Mouse (Mus musculus) intestine, postnatal 0 days (tissue): Measurements from ENCODE around the gene Slc8a3. TPM values are rescaled to one million over a fixed set of nuclear protein-coding genes. Genes with fewer than 3 reads are reported as not detected.

Experiments
- ATAC-seq: fragments of 200-750 bp; cut with Nextera tagmentation; 2 replicates; pipeline ENCODE4 v1.8.0; 2017; ENCODE audit warnings: mild to moderate bottlenecking, moderate TSS enrichment, moderate library complexity
- H3K27ac ChIP-seq: fragments of 300-500 bp; sonication (generic); 2 replicates; pipeline ENCODE4 v1.5.1; 2014; ENCODE audit warnings: mild to moderate bottlenecking, low read depth, low read length, moderate library complexity
- H3K27me3 ChIP-seq: fragments of 300-500 bp; sonication (generic); replicated peaks from 2 replicates; pipeline ENCODE4 v1.6.1; 2014; ENCODE audit warnings: low read length, mixed read lengths; ENCODE audit not compliant: control insufficient read depth, insufficient read depth
- H3K36me3 ChIP-seq: fragments of 300-500 bp; sonication (generic); 2 replicates; pipeline ENCODE4 v1.6.1; 2014; ENCODE audit warnings: mild to moderate bottlenecking, moderate library complexity; ENCODE audit not compliant: control insufficient read depth, insufficient read depth
- H3K4me1 ChIP-seq: fragments of 300-500 bp; sonication (generic); replicated peaks from 2 replicates; pipeline ENCODE4 v1.6.1; 2014; ENCODE audit warnings: antibody characterized with exemption, low read length, mixed read lengths; ENCODE audit not compliant: control insufficient read depth, insufficient read depth
- H3K4me2 ChIP-seq: fragments of 300-500 bp; sonication (generic); replicated peaks from 2 replicates; pipeline ENCODE4 v1.6.1; 2014; ENCODE audit warnings: low read depth, mild to moderate bottlenecking, moderate library complexity
- H3K4me3 ChIP-seq: fragments of 300-500 bp; sonication (generic); 2 replicates; pipeline ENCODE4 v1.5.1; 2014; ENCODE audit warnings: low read depth, low read length
- H3K9ac ChIP-seq: fragments of 300-500 bp; sonication (generic); 2 replicates; pipeline ENCODE4 v1.6.1; 2014; ENCODE audit warnings: mild to moderate bottlenecking, low read depth, low read length
- H3K9me3 ChIP-seq: fragments of 300-500 bp; sonication (generic); 2 replicates; pipeline ENCODE4 v1.6.1; 2016; ENCODE audit warnings: mixed run types; ENCODE audit not compliant: control insufficient read depth
- CTCF ChIP-seq: sonication (generic); IDR thresholded peaks from 2 replicates; pipeline ENCODE4 v1.5.1; 2016; ENCODE audit warnings: low read depth, mild to moderate bottlenecking, control low read depth, antibody characterized with exemption, moderate library complexity
- WGBS: fragments of 180-500 bp; shearing (Covaris S2); extraction: QIAGEN DNeasy Blood & Tissue Kit; methylation state at CpG from one replicate; pipeline ENCODE4 v1.1.7; 2014; 5-methylcytosine and 5-hydroxymethylcytosine counted together
- polyA plus RNA-seq: library from polyadenylated mRNA; unstranded; fragments of >200 nt; fragmentation: Nextera tagmentation; extraction: Ambion mirVana; gene quantifications from 2 replicates; pipeline ENCODE4 v1.2.1, GENCODE M21; 2015

Gene Slc8a3
- polyA plus RNA-seq, 1 experiment from 2014 or later, result 0.30 TPM

DNA sequence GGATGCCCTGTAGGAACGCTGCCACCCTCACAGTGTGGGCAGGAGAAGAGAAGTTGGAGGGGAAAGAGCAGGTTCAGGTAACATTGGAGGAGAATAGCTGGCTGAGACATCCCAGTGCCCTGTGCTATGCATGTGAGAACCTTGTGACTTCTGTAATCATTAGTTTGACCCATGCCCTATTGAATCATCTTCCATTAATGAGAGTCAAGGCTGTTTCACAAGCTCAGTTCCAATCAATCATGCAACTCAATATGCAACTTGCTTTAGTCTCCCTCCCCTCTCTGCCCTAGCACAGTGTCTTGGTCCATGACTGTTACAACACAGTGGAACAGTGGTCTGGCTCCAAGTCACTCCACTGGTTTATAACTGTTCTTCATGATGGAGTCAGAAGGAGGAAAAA, 143.3 kb downstream of the Slc8a3 start:
- Histone ChIP-seq H3K27me3 (no peaks in the 10 kb centered on the region), H3K27ac (no peak overlapping the region), H3K36me3 (no peaks in the 10 kb centered on the region), H3K4me2 (no peak overlapping the region), H3K9ac (no peak overlapping the region), H3K9me3 (no peaks in the 10 kb centered on the region), H3K4me1 (no peaks in the 10 kb centered on the region), H3K4me3 (no peak overlapping the region)
- no peak for TF ChIP-seq CTCF
- WGBS, result 85% methylated on average over 1 of the region's 1 CpGs
- peak; percentile 56; the same call in 1 of the 2 replicates for ATAC-seq

DNA sequence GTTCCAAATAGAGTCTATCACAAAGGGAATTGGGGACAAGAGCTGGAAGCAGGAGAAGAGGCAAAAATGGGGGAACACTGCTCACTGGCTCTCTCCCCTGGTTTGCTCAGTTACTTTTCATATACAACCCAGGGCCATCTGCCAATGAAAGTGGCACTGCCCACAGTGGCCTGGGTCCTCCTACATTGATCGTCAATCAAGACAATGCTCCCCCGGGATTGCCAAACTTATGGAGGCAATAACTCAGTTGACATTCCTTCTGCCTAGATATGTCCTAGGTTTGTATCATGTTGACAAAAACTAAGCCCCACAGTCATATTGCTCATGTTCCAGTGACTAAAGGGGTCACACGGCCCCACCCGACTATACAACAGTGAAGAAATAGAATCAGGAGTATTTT, 144.0 kb downstream of the Slc8a3 start:
- Histone ChIP-seq H3K27me3 (no peaks in the 10 kb centered on the region), H3K9me3 (no peaks in the 10 kb centered on the region), H3K4me3 (no peak overlapping the region), H3K36me3 (no peaks in the 10 kb centered on the region), H3K27ac (no peak overlapping the region), H3K9ac (no peak overlapping the region), H3K4me2 (no peak overlapping the region), H3K4me1 (no peaks in the 10 kb centered on the region)
- no peak for ATAC-seq
- no peak for TF ChIP-seq CTCF
- WGBS, result 84% methylated on average over 4 of the region's 4 CpGs

DNA sequence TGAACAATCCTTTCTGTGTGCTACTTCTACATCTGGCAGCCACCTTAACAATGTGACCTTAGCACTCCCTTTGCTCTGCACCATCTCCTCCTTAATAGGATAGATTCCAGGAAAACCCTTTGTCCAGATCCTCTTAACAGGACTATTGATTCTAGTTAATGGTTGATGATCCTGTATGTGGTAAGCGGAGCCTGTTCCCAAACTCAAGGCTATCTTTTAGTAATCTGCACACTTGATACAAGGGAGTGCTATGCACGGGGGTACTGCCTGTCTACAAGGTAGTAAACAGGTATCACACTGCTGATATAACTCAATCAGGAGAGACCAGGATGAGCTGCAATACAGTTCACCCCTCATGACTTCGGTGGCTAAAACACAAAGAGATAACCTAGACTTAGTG, 144.6 kb downstream of the Slc8a3 start:
- Histone ChIP-seq H3K27ac (no peak overlapping the region), H3K9ac (no peak overlapping the region), H3K27me3 (no peaks in the 10 kb centered on the region), H3K36me3 (no peaks in the 10 kb centered on the region), H3K4me1 (no peaks in the 10 kb centered on the region), H3K4me3 (no peak overlapping the region), H3K9me3 (no peaks in the 10 kb centered on the region), H3K4me2 (no peak overlapping the region)
- ATAC-seq, result no peak
- WGBS, result 39% methylated on average over 3 of the region's 3 CpGs
- no peak for TF ChIP-seq CTCF

DNA sequence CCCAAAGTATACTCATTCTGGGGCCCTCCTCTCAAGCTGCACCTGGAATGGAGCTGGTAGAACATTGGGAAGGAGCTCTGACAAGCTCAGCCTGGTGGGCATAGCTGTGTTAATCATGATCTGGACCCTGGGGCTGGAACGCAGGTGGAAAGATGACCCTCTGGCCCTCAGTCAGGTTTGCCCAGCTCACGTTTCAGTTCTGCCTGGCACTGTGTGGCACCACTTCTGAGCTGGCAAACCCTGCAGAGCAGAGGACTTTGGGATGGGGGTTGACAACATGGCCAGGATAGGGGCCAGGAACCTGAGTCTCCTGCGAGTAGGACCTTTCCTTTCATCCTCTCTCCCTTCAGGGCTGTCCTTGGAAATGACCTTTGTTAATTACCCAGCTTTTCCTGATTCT, 146.3 kb downstream of the Slc8a3 start:
- Histone ChIP-seq H3K4me2 (no peak overlapping the region), H3K36me3 (no peaks in the 10 kb centered on the region), H3K27ac (no peak overlapping the region), H3K9ac (no peak overlapping the region), H3K4me1 (no peaks in the 10 kb centered on the region), H3K9me3 (no peaks in the 10 kb centered on the region), H3K4me3 (no peak overlapping the region), H3K27me3 (no peaks in the 10 kb centered on the region)
- no peak for ATAC-seq
- 84% methylated on average over 3 of the region's 3 CpGs for WGBS
- TF ChIP-seq CTCF, result no peak

DNA sequence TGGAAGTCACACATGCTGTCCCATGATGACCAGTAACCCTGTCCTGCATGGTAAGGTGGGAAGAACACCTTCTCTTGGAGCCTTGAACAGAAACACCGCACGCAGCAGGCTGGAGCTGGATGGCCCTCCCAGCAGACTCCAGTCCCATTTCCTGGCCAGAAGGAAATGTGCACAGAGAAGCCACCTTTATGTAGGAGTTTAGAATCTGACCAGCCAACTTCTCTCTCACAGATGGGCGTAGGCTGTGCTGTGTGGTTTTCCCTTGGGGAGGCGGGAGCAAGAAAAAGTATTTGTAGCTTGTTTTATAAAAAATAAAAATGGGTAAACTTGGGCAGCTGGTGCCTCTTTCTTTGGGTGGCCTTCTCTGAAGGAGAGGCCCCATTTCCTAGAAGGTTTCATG, 146.9 kb downstream of the Slc8a3 start:
- no peak for TF ChIP-seq CTCF
- H3K4me3 ChIP-seq, result no peak overlapping the region
- H3K36me3 ChIP-seq, result no peaks in the 10 kb centered on the region
- no peaks in the 10 kb centered on the region for H3K9me3 ChIP-seq
- H3K4me2 ChIP-seq, result no peak overlapping the region
- H3K27ac ChIP-seq, result no peak overlapping the region
- no peak overlapping the region for H3K9ac ChIP-seq
- no peak for ATAC-seq
- no peaks in the 10 kb centered on the region for H3K27me3 ChIP-seq
- H3K4me1 ChIP-seq, result no peaks in the 10 kb centered on the region
- WGBS, result 86% methylated on average over 4 of the region's 4 CpGs

DNA sequence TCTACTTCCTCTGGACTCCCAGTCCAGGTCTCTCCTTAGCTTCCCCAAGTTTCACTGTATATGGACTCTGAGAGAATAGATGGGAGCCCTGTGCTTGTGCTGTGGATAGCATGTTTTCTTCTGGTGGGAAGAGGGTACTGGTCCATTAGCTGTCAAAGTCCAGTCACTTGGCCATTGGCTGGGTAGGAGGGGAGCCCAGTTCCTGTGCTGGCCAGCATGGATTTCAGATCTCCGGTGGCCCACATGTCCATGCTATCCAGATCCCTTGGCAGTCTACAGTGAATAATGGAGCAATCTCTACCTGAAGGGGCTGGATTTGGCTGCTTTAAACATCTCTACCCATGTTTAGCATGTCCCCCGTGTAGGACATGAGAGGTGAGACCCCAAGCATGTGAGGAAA, 148.0 kb downstream of the Slc8a3 start:
- no peak for TF ChIP-seq CTCF
- Histone ChIP-seq H3K4me1 (no peaks in the 10 kb centered on the region), H3K4me3 (no peak overlapping the region), H3K9me3 (no peaks in the 10 kb centered on the region), H3K4me2 (no peak overlapping the region), H3K27me3 (no peaks in the 10 kb centered on the region), H3K27ac (no peak overlapping the region), H3K9ac (no peak overlapping the region), H3K36me3 (no peaks in the 10 kb centered on the region)
- ATAC-seq, result no peak
- WGBS, result 90% methylated on average over 2 of the region's 2 CpGs

DNA sequence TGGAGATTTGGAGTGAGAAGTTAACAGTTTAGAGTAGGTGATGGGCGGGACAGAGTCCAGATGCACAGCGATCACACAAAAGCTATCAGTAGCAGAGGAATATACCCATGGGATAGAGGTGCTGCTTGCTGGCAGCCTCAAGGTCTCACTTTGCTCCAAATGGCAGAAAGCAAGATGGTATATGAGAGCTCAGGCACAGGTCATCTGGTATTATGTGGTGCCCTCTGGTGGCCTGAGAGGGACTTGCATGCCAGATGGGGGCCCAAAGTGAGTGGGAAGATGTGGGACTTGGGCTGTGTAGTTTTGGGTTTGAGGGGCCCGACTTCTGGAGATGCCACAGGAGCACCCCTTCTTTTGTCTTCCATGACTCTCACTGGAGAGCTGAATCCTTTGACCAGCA, 150.9 kb downstream of the Slc8a3 start:
- H3K4me2 ChIP-seq, result no peak overlapping the region
- no peaks in the 10 kb centered on the region for H3K36me3 ChIP-seq
- no peak overlapping the region for H3K9ac ChIP-seq
- peak; percentile 89 for TF ChIP-seq CTCF
- H3K9me3 ChIP-seq, result no peaks in the 10 kb centered on the region
- 63% methylated on average over 3 of the region's 3 CpGs for WGBS
- no peak overlapping the region for H3K4me3 ChIP-seq
- no peaks in the 10 kb centered on the region for H3K27me3 ChIP-seq
- H3K4me1 ChIP-seq, result no peaks in the 10 kb centered on the region
- ATAC-seq, result 0 out of 2 replicates have a peak, but pooled peaks have one; percentile 19
- H3K27ac ChIP-seq, result no peak overlapping the region
